Mouse (Mus musculus) cerebellum, adult 2 months (tissue): ENCODE data around the gene Ankdd1a.

Experiments
- CTCF ChIP-seq: fragments of 200-500 bp; IDR thresholded peaks from 2 replicates; pipeline ENCODE4 v1.5.1; 2011; ENCODE audit warnings: low read depth, mild to moderate bottlenecking, control low read depth, low read length, moderate library complexity, borderline replicate concordance; ENCODE audit not compliant: insufficient read depth
- POLR2A ChIP-seq: fragments of 200-500 bp; IDR thresholded peaks from 2 replicates; pipeline ENCODE4 v1.6.1; 2011; ENCODE audit warnings: low read length, control low read depth, borderline replicate concordance; ENCODE audit not compliant: insufficient read depth

DNA sequence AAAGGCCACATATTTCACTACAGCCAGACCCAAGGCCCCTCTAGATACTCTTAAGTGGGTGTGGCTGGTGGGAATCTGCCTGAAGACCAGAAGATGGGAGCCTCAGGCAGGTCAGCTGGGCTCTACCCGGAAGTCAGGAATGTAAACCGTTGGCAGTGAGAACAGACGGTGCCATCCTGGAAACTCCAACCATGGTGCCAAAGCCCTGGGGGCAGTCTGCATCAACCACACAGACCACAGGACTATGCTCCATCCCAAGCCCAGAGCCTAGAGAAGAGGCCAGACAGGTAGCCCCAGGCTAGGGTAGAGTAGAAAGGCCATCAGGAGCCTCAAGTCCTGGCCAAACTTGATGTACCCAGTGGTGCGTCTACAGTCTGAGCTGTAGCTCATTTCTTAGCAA is 35.6 kb upstream of the Ankdd1a start:
- TF ChIP-seq CTCF (no peak), POLR2A (no peak)
